Mouse (Mus musculus) MEL (cell line): Measurements from ENCODE around the gene Itih4. TPM values are rescaled to one million over a fixed set of nuclear protein-coding genes. Genes with fewer than 3 reads are reported as not detected.
A peak's percentile ranks its signal among the peaks of the same experiment; 100 is the strongest.

ENCODE experiments used
- DNase-seq: peaks from one replicate; pipeline ENCODE4 v3.0.0; 2011; ENCODE audit warnings: low read depth, low spot score
- H3K27ac ChIP-seq: 2 replicates; pipeline ENCODE4 v1.5.1; 2012; ENCODE audit warnings: low read depth, mild to moderate bottlenecking, control low read depth, low read length, moderate library complexity; ENCODE audit not compliant: control insufficient read depth
- H3K27me3 ChIP-seq, 2 experiments: fragments of 150-350 bp in 1 of 2; sonication (generic) in 1 of 2; 2 replicates each; pipeline ENCODE4 v1.6.1; 2012; ENCODE audit warnings: low read length in 2 of 2, mild to moderate bottlenecking in 2 of 2, improper control_type of control experiment in 1 of 2, moderate library complexity in 1 of 2; ENCODE audit not compliant: insufficient read depth in 2 of 2, control insufficient read depth in 1 of 2
- H3K36me3 ChIP-seq, 2 experiments: 2 replicates each; pipeline ENCODE4 v1.6.1; 2012 to 2014; ENCODE audit warnings: low read length in 2 of 2, improper control_type of control experiment in 1 of 2, inconsistent platforms in 1 of 2, mild to moderate bottlenecking in 1 of 2; ENCODE audit not compliant: insufficient read depth in 2 of 2, control insufficient read depth in 1 of 2
- H3K4me1 ChIP-seq, 2 experiments: fragments of 150-350 bp in 1 of 2; sonication (generic) in 1 of 2; 2 replicates each; pipeline ENCODE4 v1.6.1; 2012; ENCODE audit warnings: low read length in 2 of 2, improper control_type of control experiment in 1 of 2, mild to moderate bottlenecking in 1 of 2; ENCODE audit not compliant: insufficient read depth in 2 of 2, control insufficient read depth in 1 of 2
- H3K4me3 ChIP-seq, 2 experiments: fragments of 150-350 bp in 1 of 2; sonication (generic) in 1 of 2; 2 replicates each; pipeline ENCODE4 v1.5.1; 2012; ENCODE audit warnings: low read depth in 2 of 2, low read length in 2 of 2, mild to moderate bottlenecking in 2 of 2, moderate library complexity in 2 of 2, control low read depth in 1 of 2, improper control_type of control experiment in 1 of 2; ENCODE audit not compliant: control insufficient read depth in 1 of 2, insufficient read depth in 1 of 2
- H3K79me2 ChIP-seq: 2 replicates; pipeline ENCODE4 v1.6.1; 2012; ENCODE audit warnings: mild to moderate bottlenecking, low read length, moderate library complexity; ENCODE audit not compliant: control insufficient read depth, poor library complexity, insufficient read depth
- H3K9ac ChIP-seq: 2 replicates; pipeline ENCODE4 v1.6.1; 2012; ENCODE audit warnings: low read depth, mild to moderate bottlenecking, control low read depth, low read length, moderate library complexity; ENCODE audit not compliant: control insufficient read depth, poor library complexity, severe bottlenecking
- H3K9me3 ChIP-seq: fragments of 150-350 bp; sonication (generic); replicated peaks from 2 replicates; pipeline ENCODE4 v1.6.1; 2012; ENCODE audit warnings: mild to moderate bottlenecking, low read length, improper control_type of control experiment, moderate library complexity; ENCODE audit not compliant: insufficient read depth
- BHLHE40 ChIP-seq: IDR thresholded peaks from 2 replicates; pipeline ENCODE4 v1.6.1; 2012; ENCODE audit warnings: low read depth, mild to moderate bottlenecking, inconsistent platforms, low read length, improper control_type of control experiment, borderline replicate concordance
- CHD2 ChIP-seq: IDR thresholded peaks from 2 replicates; pipeline ENCODE4 v1.6.1; 2011; ENCODE audit warnings: low read length, improper control_type of control experiment
- CTCF ChIP-seq, 3 experiments: IDR thresholded peaks in 2 of 3; conservative IDR thresholded peaks in 1 of 3; 2 replicates each; pipeline ENCODE4 v1.5.1; 2011 to 2012; ENCODE audit warnings: low read length in 3 of 3, low read depth in 2 of 3, mild to moderate bottlenecking in 2 of 3, improper control_type of control experiment in 1 of 3, inconsistent platforms in 1 of 3, mixed read lengths in 1 of 3, moderate library complexity in 1 of 3; ENCODE audit not compliant: control insufficient read depth in 1 of 3, insufficient read depth in 1 of 3, poor library complexity in 1 of 3, severe bottlenecking in 1 of 3
- ETS1 ChIP-seq: IDR thresholded peaks from 2 replicates; pipeline ENCODE4 v1.6.1; 2012; ENCODE audit warnings: low read depth, mild to moderate bottlenecking, inconsistent platforms, low read length, improper control_type of control experiment, moderate library complexity
- GABPA ChIP-seq: IDR thresholded peaks from 2 replicates; pipeline ENCODE4 v1.6.1; 2012; ENCODE audit warnings: low read depth, mild to moderate bottlenecking, inconsistent platforms, low read length, improper control_type of control experiment, moderate library complexity
- GATA1 ChIP-seq: IDR thresholded peaks from 2 replicates; pipeline ENCODE4 v1.6.1; 2011; ENCODE audit warnings: low read depth, low read length, improper control_type of control experiment
- HCFC1 ChIP-seq: IDR thresholded peaks from 2 replicates; pipeline ENCODE4 v1.6.1; 2012; ENCODE audit warnings: low read depth, mild to moderate bottlenecking, inconsistent platforms, low read length, improper control_type of control experiment, moderate library complexity
- JUND ChIP-seq: IDR thresholded peaks from 2 replicates; pipeline ENCODE4 v1.6.1; 2011; ENCODE audit warnings: low read depth, mild to moderate bottlenecking, improper control_type of control experiment, low read length
- KAT2A ChIP-seq: conservative IDR thresholded peaks from 2 replicates; pipeline ENCODE4 v1.6.1; 2012; ENCODE audit warnings: low read depth, low read length, improper control_type of control experiment, inconsistent platforms
- MAFK ChIP-seq: IDR thresholded peaks from 2 replicates; pipeline ENCODE4 v1.6.1; 2011; ENCODE audit warnings: low read depth, mild to moderate bottlenecking, low read length, improper control_type of control experiment, borderline replicate concordance
- MAZ ChIP-seq: IDR thresholded peaks from 2 replicates; pipeline ENCODE4 v1.6.1; 2012; ENCODE audit warnings: low read depth, mild to moderate bottlenecking, inconsistent platforms, low read length, improper control_type of control experiment
- MEF2A ChIP-seq: IDR thresholded peaks from 2 replicates; pipeline ENCODE4 v1.6.1; 2014; ENCODE audit warnings: low read depth, mild to moderate bottlenecking, inconsistent platforms, low read length, improper control_type of control experiment; ENCODE audit not compliant: poor library complexity, insufficient replicate concordance, severe bottlenecking; ENCODE audit errors: extremely low read depth
- MXI1 ChIP-seq: IDR thresholded peaks from 2 replicates; pipeline ENCODE4 v1.6.1; 2011; ENCODE audit warnings: mild to moderate bottlenecking, low read depth, low read length, improper control_type of control experiment
- MYC ChIP-seq: IDR thresholded peaks from 2 replicates; pipeline ENCODE4 v1.6.1; 2011; ENCODE audit warnings: low read depth, mild to moderate bottlenecking, low read length, improper control_type of control experiment, moderate library complexity
- NELFE ChIP-seq: IDR thresholded peaks from 2 replicates; pipeline ENCODE4 v1.6.1; 2011; ENCODE audit warnings: low read depth, low read length, improper control_type of control experiment
- NRF1 ChIP-seq: IDR thresholded peaks from 2 replicates; pipeline ENCODE4 v1.6.1; 2014; ENCODE audit warnings: low read depth, mild to moderate bottlenecking, inconsistent platforms, low read length, improper control_type of control experiment, moderate library complexity; ENCODE audit not compliant: poor library complexity, insufficient read depth, severe bottlenecking
- POLR2AphosphoS2 ChIP-seq: IDR thresholded peaks from 2 replicates; pipeline ENCODE4 v1.6.1; 2011; ENCODE audit warnings: low read length, improper control_type of control experiment
- RAD21 ChIP-seq: IDR thresholded peaks from 2 replicates; pipeline ENCODE4 v1.6.1; 2011; ENCODE audit warnings: mild to moderate bottlenecking, low read depth, low read length, improper control_type of control experiment
- RCOR1 ChIP-seq: IDR thresholded peaks from 2 replicates; pipeline ENCODE4 v1.6.1; 2012; ENCODE audit warnings: low read depth, mild to moderate bottlenecking, inconsistent platforms, low read length, improper control_type of control experiment
- SIN3A ChIP-seq: IDR thresholded peaks from 2 replicates; pipeline ENCODE4 v1.6.1; 2012; ENCODE audit warnings: low read length, improper control_type of control experiment, inconsistent platforms
- SMC3 ChIP-seq: IDR thresholded peaks from 2 replicates; pipeline ENCODE4 v1.6.1; 2011; ENCODE audit warnings: low read depth, low read length, improper control_type of control experiment
- TBP ChIP-seq: IDR thresholded peaks from 2 replicates; pipeline ENCODE4 v1.8.0; 2011; ENCODE audit warnings: low read depth, low read length, improper control_type of control experiment
- TCF12 ChIP-seq: IDR thresholded peaks from 2 replicates; pipeline ENCODE4 v1.6.1; 2014; ENCODE audit warnings: low read depth, mild to moderate bottlenecking, inconsistent platforms, low read length, improper control_type of control experiment, moderate library complexity
- UBTF ChIP-seq: IDR thresholded peaks from 2 replicates; pipeline ENCODE4 v1.6.1; 2012; ENCODE audit warnings: low read depth, mild to moderate bottlenecking, inconsistent platforms, low read length, improper control_type of control experiment, moderate library complexity, borderline replicate concordance; ENCODE audit not compliant: insufficient read depth
- USF1 ChIP-seq: IDR thresholded peaks from 2 replicates; pipeline ENCODE4 v1.6.1; 2014; ENCODE audit warnings: low read depth, mild to moderate bottlenecking, inconsistent platforms, low read length, improper control_type of control experiment, moderate library complexity
- USF2 ChIP-seq, 2 experiments: IDR thresholded peaks; 2 replicates each; pipeline ENCODE4 v1.6.1; 2011 to 2012; ENCODE audit warnings: improper control_type of control experiment in 2 of 2, low read length in 2 of 2, borderline replicate concordance in 1 of 2, inconsistent platforms in 1 of 2, low read depth in 1 of 2, mild to moderate bottlenecking in 1 of 2; ENCODE audit not compliant: insufficient read depth in 1 of 2
- ZC3H11A ChIP-seq: IDR thresholded peaks from 2 replicates; pipeline ENCODE4 v1.6.1; 2012; ENCODE audit warnings: low read depth, mild to moderate bottlenecking, inconsistent platforms, low read length, improper control_type of control experiment
- ZKSCAN1 ChIP-seq: IDR thresholded peaks from 2 replicates; pipeline ENCODE4 v1.6.1; 2012; ENCODE audit warnings: low read depth, mild to moderate bottlenecking, inconsistent platforms, low read length, improper control_type of control experiment, moderate library complexity
- ZNF384 ChIP-seq: IDR thresholded peaks from 2 replicates; pipeline ENCODE4 v1.6.1; 2012; ENCODE audit warnings: low read depth, mild to moderate bottlenecking, inconsistent platforms, low read length, improper control_type of control experiment
- polyA plus RNA-seq, 2 experiments: library from polyadenylated mRNA; stranded (reverse) in 1 of 2; unstranded in 1 of 2; fragments of >175 nt in 1 of 2; fragments of >200 nt in 1 of 2; gene quantifications; 2 replicates each; pipeline versions ENCODE4 v1.2.1 to v1.2.4; 2012; ENCODE audit warnings: low replicate concordance in 2 of 2, low read depth in 1 of 2; ENCODE audit not compliant: insufficient read length in 2 of 2, insufficient read depth in 1 of 2, missing spikeins in 1 of 2
- total RNA-seq: library from RNA; depleted of rRNA; stranded (reverse); fragments of 300-350 nt; gene quantifications from 2 replicates; pipeline ENCODE4 v1.2.3, GENCODE M21; 2012

Gene Itih4
- total and polyA plus RNA-seq, 3 experiments: not detected

- no peak for TF ChIP-seq UBTF
- no peak for TF ChIP-seq MAFK
- TF ChIP-seq MYC: no peak
- no peak for TF ChIP-seq NELFE
- no peak for TF ChIP-seq BHLHE40
- TF ChIP-seq RAD21: peak; percentile 57
- no peak for TF ChIP-seq ZKSCAN1
- peak; percentile 91 to 97 (median 91) for TF ChIP-seq CTCF (IDR thresholded peaks at IDR 0.05 in 2 of 3, conservative IDR thresholded peaks at IDR 0.05 in 1 of 3; ENCODE audit: control insufficient read depth in 1 of 3, insufficient read depth in 1 of 3, low read depth in 2 of 3, low read length in 3 of 3, poor library complexity in 1 of 3, severe bottlenecking in 1 of 3)
- no peak for TF ChIP-seq NRF1
- 0 out of 2 replicates have a peak, but pooled peaks have one; percentile 19 for TF ChIP-seq ZC3H11A
- no peak for TF ChIP-seq MXI1
- TF ChIP-seq SMC3: peak; percentile 87
- no peak for TF ChIP-seq MEF2A
- no peak for TF ChIP-seq MAZ
- TF ChIP-seq HCFC1: no peak
- TF ChIP-seq, all 39 proteins: peak for 4
- Histone ChIP-seq H3K27ac (no peak overlapping the region), H3K27me3 (no peaks in the 10 kb centered on the region), H3K36me3 (peaks cover 0 to 2% of the 10 kb centered on the region in 2 experiments; a peak in 2 of 4 replicates), H3K9ac (no peak overlapping the region), H3K4me1 (no peaks in the 10 kb centered on the region), H3K79me2 (no peaks in the 10 kb centered on the region), H3K4me3 (no peak overlapping the region), H3K9me3 (no peaks in the 10 kb centered on the region)
- peak; percentile 82 for DNase-seq
Observed at GRCm38 (mm10) chr14:30867042-30867441, 19.2 kb upstream of the Itih4 start.

GRCm38 (mm10) chr14:30868826-30869225, 17.4 kb upstream of the Itih4 start:
- DNase-seq: no peak
- TF ChIP-seq HCFC1: no peak
- no peak for TF ChIP-seq TBP
- no peak for TF ChIP-seq USF1
- TF ChIP-seq CHD2: no peak
- no peak for TF ChIP-seq ZKSCAN1
- TF ChIP-seq POLR2AphosphoS2: no peak
- no peak for TF ChIP-seq UBTF
- no peak for TF ChIP-seq ZNF384
- TF ChIP-seq GATA1: no peak
- no peak for TF ChIP-seq TCF12
- TF ChIP-seq GABPA: no peak
- TF ChIP-seq SIN3A: no peak
- no peak for TF ChIP-seq JUND
- TF ChIP-seq USF2 (IDR thresholded peaks at IDR 0.05; ENCODE audit: borderline replicate concordance in 1 of 2, insufficient read depth in 1 of 2, low read depth in 1 of 2, low read length in 2 of 2): no peak
- no peak for TF ChIP-seq ETS1
- TF ChIP-seq RCOR1: no peak
- TF ChIP-seq KAT2A: no peak
- TF ChIP-seq MXI1: no peak
- no peak for TF ChIP-seq ZC3H11A
- no peak for TF ChIP-seq CTCF (IDR thresholded peaks at IDR 0.05 in 2 of 3, conservative IDR thresholded peaks at IDR 0.05 in 1 of 3; ENCODE audit: control insufficient read depth in 1 of 3, insufficient read depth in 1 of 3, low read depth in 2 of 3, low read length in 3 of 3, poor library complexity in 1 of 3, severe bottlenecking in 1 of 3)
- Histone ChIP-seq H3K36me3 (no peaks in the 10 kb centered on the region; a peak in 1 of 4 replicates), H3K79me2 (no peaks in the 10 kb centered on the region), H3K27me3 (no peaks in the 10 kb centered on the region), H3K27ac (no peak overlapping the region), H3K4me3 (no peak overlapping the region), H3K9ac (no peak overlapping the region), H3K4me1 (no peaks in the 10 kb centered on the region), H3K9me3 (no peaks in the 10 kb centered on the region)
